Mouse (Mus musculus): Measurements from ENCODE around the gene Prss32. TPM values are rescaled to one million over a fixed set of nuclear protein-coding genes. Genes with fewer than 3 reads are reported as not detected.

Gene Prss32
- total RNA-seq, 2 experiments from 2014 or later: not detected

Small RNA genes within 50 kb of the gene (microRNA-seq; reads per million reads assigned to microRNA genes)
- 0.72 to 2.0 reads per million in 2 experiments for gene Mir5125 (ENCODE audit: borderline number of aligned reads in 2 of 2)

Other genes with a start within 250 kb of the Prss32 start
- gene Zfp13, start 244.4 kb upstream of the Prss32 start, total RNA-seq (2021): 1 to 10 TPM; 2.4 to 4.1 TPM
- not detected for gene Zscan10, start 243.0 kb upstream of the Prss32 start, total RNA-seq (2021)
- gene Mmp25, start 198.6 kb upstream of the Prss32 start, total RNA-seq (2021): under 1 TPM in 1 of 2 experiments, not detected in 1; 0.14 TPM
- gene Bicdl2, start 183.3 kb upstream of the Prss32 start, total RNA-seq (2021): not detected
- 100 to 1,000 TPM; 196 to 206 TPM for gene Hcfc1r1, start 170.3 kb upstream of the Prss32 start, total RNA-seq (2021)
- gene Thoc6, start 170.0 kb upstream of the Prss32 start, total RNA-seq (2021): 10 to 100 TPM; 11.6 to 11.7 TPM
- 100 to 1,000 TPM in 1 of 2 experiments, 10 to 100 TPM in 1; 59.4 to 101 TPM for gene Tnfrsf12a, start 166.4 kb upstream of the Prss32 start, total RNA-seq (2021)
- gene Cldn6, start 164.6 kb upstream of the Prss32 start, total RNA-seq (2021): not detected
- gene Cldn9, start 159.8 kb upstream of the Prss32 start, total RNA-seq (2021): not detected
- gene 1520401A03Rik, start 121.1 kb upstream of the Prss32 start, total RNA-seq (2021): not detected
- gene Pkmyt1, start 117.5 kb upstream of the Prss32 start, total RNA-seq (2021): 1 to 10 TPM; 1.2 to 1.6 TPM
- gene Paqr4, start 103.0 kb upstream of the Prss32 start, total RNA-seq (2021): 10 to 100 TPM; 20.0 to 28.5 TPM
- gene Kremen2, start 98.0 kb upstream of the Prss32 start, total RNA-seq (2021): not detected
- 10 to 100 TPM; 31.8 to 33.3 TPM for gene Flywch1, start 72.3 kb upstream of the Prss32 start, total RNA-seq (2021)
- gene Flywch2, start 57.8 kb upstream of the Prss32 start, total RNA-seq (2021): under 1 TPM; 0.78 to 0.81 TPM
- gene Srrm2, start 53.3 kb upstream of the Prss32 start, total RNA-seq (2021): 100 to 1,000 TPM; 154 to 159 TPM
- 100 to 1,000 TPM; 345 to 363 TPM for gene Elob, start 14.7 kb upstream of the Prss32 start, total RNA-seq (2021)
- not detected for gene Prss33, start 7.8 kb upstream of the Prss32 start, total RNA-seq (2021)
- gene Prss41, start 317 bp downstream of the Prss32 start, total RNA-seq (2021): not detected
- not detected for gene Prss21, start 24.2 kb downstream of the Prss32 start, total RNA-seq (2021)
- gene Dcpp1, start 37.0 kb downstream of the Prss32 start, total RNA-seq (2021): not detected
- gene Dcpp2, start 37.0 kb downstream of the Prss32 start, total RNA-seq (2021): not detected
- not detected for gene Dcpp3, start 73.6 kb downstream of the Prss32 start, total RNA-seq (2021)
- not detected for gene Sbp, start 97.8 kb downstream of the Prss32 start, total RNA-seq (2021)
- not detected for gene Sbpl, start 111.4 kb downstream of the Prss32 start, total RNA-seq (2021)
- not detected for gene Prss30, start 136.7 kb downstream of the Prss32 start, total RNA-seq (2021)
- gene Prss22, start 154.2 kb downstream of the Prss32 start, total RNA-seq (2021): not detected
- gene Prss27, start 194.3 kb downstream of the Prss32 start, total RNA-seq (2021): not detected
- 10 to 100 TPM in 1 of 2 experiments, 1 to 10 TPM in 1; 8.8 to 11.4 TPM for gene Kctd5, start 229.6 kb downstream of the Prss32 start, total RNA-seq (2021)

All from heart, postnatal 36 days (tissue).